ENCODE assay signal across 8 mouse cellular contexts in genomic region chr2:30690307-30690706, GRCm38 (mm10).
DNase-seq lines count a peak whose midpoint lies in the region; ATAC-seq and TF ChIP-seq lines count a peak whose summit lies in the region.

No protein-coding gene starts in this region.

- no peaks in the 10 kb centered on the region for H3K36me3 ChIP-seq in forebrain, postnatal 0 days (ENCODE audit: insufficient read depth)
- H3K36me3 ChIP-seq in hindbrain, embryonic 16.5 days (ENCODE audit: control insufficient read depth, insufficient read depth, low read length), result no peaks in the 10 kb centered on the region
- H3K36me3 ChIP-seq in liver, embryonic 11.5 days (ENCODE audit: control insufficient read depth, insufficient read depth, low read length), result no peaks in the 10 kb centered on the region
- H3K36me3 ChIP-seq in midbrain, postnatal 0 days (ENCODE audit: insufficient read depth, low read length), result no peaks in the 10 kb centered on the region

- H3K27me3 ChIP-seq in forebrain, postnatal 0 days (ENCODE audit: insufficient read depth, low read length), result no peaks in the 10 kb centered on the region
- no peaks in the 10 kb centered on the region for H3K27me3 ChIP-seq in hindbrain, embryonic 16.5 days (replicated peaks; ENCODE audit: control insufficient read depth, insufficient read depth, low read length)
- H3K27me3 ChIP-seq in liver, embryonic 11.5 days (replicated peaks; ENCODE audit: control insufficient read depth, insufficient read depth, low read length), result peaks cover 22% of the 10 kb centered on the region
- H3K27me3 ChIP-seq in midbrain, postnatal 0 days (ENCODE audit: insufficient read depth, low read length), result no peaks in the 10 kb centered on the region

- no peak overlapping the region for H3K4me3 ChIP-seq in forebrain, postnatal 0 days (ENCODE audit: low read depth, low read length)
- H3K4me3 ChIP-seq in hindbrain, embryonic 16.5 days (ENCODE audit: low read length), result no peak overlapping the region
- no peak overlapping the region for H3K4me3 ChIP-seq in liver, embryonic 11.5 days (ENCODE audit: low read depth, low read length)
- no peak overlapping the region for H3K4me3 ChIP-seq in midbrain, postnatal 0 days (ENCODE audit: low read depth, low read length)

- H3K4me1 ChIP-seq in forebrain, postnatal 0 days (ENCODE audit: insufficient read depth), result peaks cover 42% of the 10 kb centered on the region
- peaks cover 50% of the 10 kb centered on the region for H3K4me1 ChIP-seq in hindbrain, embryonic 16.5 days (ENCODE audit: control insufficient read depth, insufficient read depth, low read depth, low read length)
- H3K4me1 ChIP-seq in liver, embryonic 11.5 days (replicated peaks; ENCODE audit: control insufficient read depth, insufficient read depth, low read length), result peaks cover 37% of the 10 kb centered on the region
- H3K4me1 ChIP-seq in midbrain, postnatal 0 days (ENCODE audit: insufficient read depth, low read length), result peaks cover 32% of the 10 kb centered on the region

- 82% methylated on average over 11 of the region's 11 CpGs for WGBS in forebrain, postnatal 0 days
- 86% methylated on average over 11 of the region's 11 CpGs for WGBS in hindbrain, embryonic 16.5 days
- WGBS in liver, embryonic 11.5 days, result 50% methylated on average over 11 of the region's 11 CpGs
- WGBS in midbrain, postnatal 0 days, result 79% methylated on average over 11 of the region's 11 CpGs

- peak overlapping the region; percentile 64 for H3K27ac ChIP-seq in forebrain, postnatal 0 days (ENCODE audit: low read depth, low read length)
- H3K27ac ChIP-seq in hindbrain, embryonic 16.5 days (ENCODE audit: low read depth, low read length), result peak overlapping the region; percentile 6; the same call in 1 of the 2 replicates
- peak overlapping the region; percentile 30; the same call in 1 of the 2 replicates for H3K27ac ChIP-seq in liver, embryonic 11.5 days (ENCODE audit: low read depth, low read length)
- peak overlapping the region; percentile 67 for H3K27ac ChIP-seq in midbrain, postnatal 0 days (ENCODE audit: low read depth, low read length)

- H3K9me3 ChIP-seq in forebrain, postnatal 0 days (ENCODE audit: low read length), result no peaks in the 10 kb centered on the region
- H3K9me3 ChIP-seq in hindbrain, embryonic 16.5 days (ENCODE audit: control insufficient read depth, low read length), result no peaks in the 10 kb centered on the region
- H3K9me3 ChIP-seq in liver, embryonic 11.5 days (ENCODE audit: control insufficient read depth, low read length), result no peaks in the 10 kb centered on the region
- no peaks in the 10 kb centered on the region for H3K9me3 ChIP-seq in midbrain, postnatal 0 days (ENCODE audit: low read length)

- H3K9ac ChIP-seq in forebrain, postnatal 0 days, result no peak overlapping the region
- no peak overlapping the region; the same call in 1 of the 2 replicates for H3K9ac ChIP-seq in hindbrain, embryonic 16.5 days (ENCODE audit: low read depth, low read length)
- 0 out of 2 replicates have a peak overlapping the region, but pooled peaks have one; percentile 3 for H3K9ac ChIP-seq in liver, embryonic 11.5 days (ENCODE audit: low read depth, low read length)
- no peak overlapping the region for H3K9ac ChIP-seq in midbrain, postnatal 0 days (replicated peaks; ENCODE audit: low read length, poor library complexity, severe bottlenecking)

- DNase-seq in testis, postnatal 10 days (ENCODE audit: low spot score), result peak; percentile 50
- no peak for DNase-seq in testis, postnatal 14 days (ENCODE audit: low spot score)
- DNase-seq in forebrain, postnatal 0 days, result no peak
- DNase-seq in liver, embryonic 11.5 days (ENCODE audit: low spot score), result no peak
- DNase-seq in midbrain, postnatal 0 days (ENCODE audit: low spot score), result no peak
- DNase-seq in right cerebral cortex, postnatal 25 days, result no peak
- no peak for DNase-seq in left cerebral cortex, adult 9 months (ENCODE audit: low spot score in 2 of 2)

- TF ChIP-seq CTCF in forebrain, postnatal 0 days (IDR thresholded peaks at IDR 0.05; ENCODE audit: low read depth), result no peak
- no peak for TF ChIP-seq CTCF in midbrain, postnatal 0 days (IDR thresholded peaks at IDR 0.05)

- ATAC-seq in forebrain, postnatal 0 days, result no peak
- no peak for ATAC-seq in hindbrain, embryonic 16.5 days
- no peak for ATAC-seq in liver, embryonic 11.5 days (replicated peaks; ENCODE audit: low FRiP score)
- no peak for ATAC-seq in midbrain, postnatal 0 days (ENCODE audit: low FRiP score)

- no peak overlapping the region for H3K4me2 ChIP-seq in forebrain, postnatal 0 days (ENCODE audit: low read depth)
- H3K4me2 ChIP-seq in hindbrain, embryonic 16.5 days (ENCODE audit: low read length), result no peak overlapping the region
- no peak overlapping the region for H3K4me2 ChIP-seq in liver, embryonic 11.5 days
- H3K4me2 ChIP-seq in midbrain, postnatal 0 days (ENCODE audit: low read depth, low read length, poor library complexity, severe bottlenecking), result no peak overlapping the region

Comparison
In these comparisons a context has a peak if more than half of its experiments do, and no peak if none do; other contexts are left out.
1. H3K27ac ChIP-seq: peak in every context shown above with its lines; median percentile 67 in midbrain, postnatal 0 days; 64 in forebrain, postnatal 0 days; 30 in liver, embryonic 11.5 days; 6 in hindbrain, embryonic 16.5 days.